Mouse (Mus musculus) lung, adult 2 months (tissue): ENCODE measurements around the gene Tsc22d1. TPM values are rescaled to one million over a fixed set of nuclear protein-coding genes. Genes with fewer than 3 reads are reported as not detected.

Experiments used
- DNase-seq: peaks from one replicate; pipeline ENCODE4 v3.0.0; 2022
- H3K4me1 ChIP-seq: fragments of 200-500 bp; 2 replicates; pipeline ENCODE4 v1.6.1; 2011; ENCODE audit warnings: low read length; ENCODE audit not compliant: control insufficient read depth, insufficient read depth
- H3K4me3 ChIP-seq: fragments of 200-500 bp; replicated peaks from 2 replicates; pipeline ENCODE3; 2011; ENCODE audit warnings: low read depth, mild to moderate bottlenecking, control low read depth, low read length; ENCODE audit errors: extremely low read depth
- CTCF ChIP-seq: fragments of 200-500 bp; IDR thresholded peaks from 2 replicates; pipeline ENCODE4 v1.5.1; 2011; ENCODE audit warnings: mild to moderate bottlenecking, low read length, control low read depth; ENCODE audit not compliant: insufficient read depth
- POLR2A ChIP-seq: fragments of 200-500 bp; IDR thresholded peaks from 2 replicates; pipeline ENCODE4 v1.6.1; 2011; ENCODE audit warnings: low read depth, mild to moderate bottlenecking, control low read depth, low read length, borderline replicate concordance; ENCODE audit errors: extremely low read depth
- WGBS: fragments of 180-500 bp; shearing (Covaris S2); methylation state at CpG from one replicate; pipeline ENCODE4 v1.1.7; 2018; 5-methylcytosine and 5-hydroxymethylcytosine counted together
- polyA plus RNA-seq: library from polyadenylated mRNA; depleted of rRNA; stranded (reverse); fragments of >200 nt; gene quantifications from 2 replicates; pipeline ENCODE4 v1.2.3, GENCODE M21; 2012

Tsc22d1 gene
- polyA plus RNA-seq, 1 experiment: 163 TPM

GRCm38 (mm10) chr14:76432369-76432768, 17.6 kb downstream of the Tsc22d1 start:
- no peaks in the 10 kb centered on the region for H3K4me1 ChIP-seq
- no peak for TF ChIP-seq CTCF
- TF ChIP-seq POLR2A: no peak
- 86% methylated on average over 7 of the region's 7 CpGs for WGBS
- H3K4me3 ChIP-seq: no peak overlapping the region
- no peak for DNase-seq

- 94% methylated on average over 8 of the region's 8 CpGs for WGBS
- no peaks in the 10 kb centered on the region for H3K4me1 ChIP-seq
- no peak for DNase-seq
- no peak overlapping the region for H3K4me3 ChIP-seq
- TF ChIP-seq POLR2A: no peak
- no peak for TF ChIP-seq CTCF
These were observed 18.1 kb downstream of the Tsc22d1 start for GRCm38 (mm10) chr14:76432816-76433215.

- DNase-seq: no peak
- no peak overlapping the region for H3K4me3 ChIP-seq
- H3K4me1 ChIP-seq: no peaks in the 10 kb centered on the region; the same call in 1 of the 2 replicates
- TF ChIP-seq CTCF (no peak), POLR2A (no peak)
- 45% methylated on average over 10 of the region's 10 CpGs for WGBS
These were observed 27.4 kb downstream of the Tsc22d1 start for GRCm38 (mm10) chr14:76442160-76442559.

- H3K4me3 ChIP-seq: peak overlapping the region; percentile 50
- no peak for TF ChIP-seq POLR2A
- no peak for TF ChIP-seq CTCF
- 16% methylated on average over 4 of the region's 4 CpGs for WGBS
- peak; percentile 27 for DNase-seq
- H3K4me1 ChIP-seq: peaks cover 3% of the 10 kb centered on the region; the same call in 1 of the 2 replicates
These were observed 34.2 kb downstream of the Tsc22d1 start for GRCm38 (mm10) chr14:76448987-76449386.

GRCm38 (mm10) chr14:76451011-76451410, 36.2 kb downstream of the Tsc22d1 start:
- no peak for DNase-seq
- Histone ChIP-seq H3K4me3 (no peak overlapping the region), H3K4me1 (peaks cover 3% of the 10 kb centered on the region; the same call in 1 of the 2 replicates)
- TF ChIP-seq POLR2A: no peak
- no peak for TF ChIP-seq CTCF
- 63% methylated on average over 6 of the region's 6 CpGs for WGBS

- 73% methylated on average over 17 of the region's 17 CpGs for WGBS
- DNase-seq: no peak
- TF ChIP-seq CTCF: no peak
- TF ChIP-seq POLR2A: no peak
- no peak overlapping the region for H3K4me3 ChIP-seq
- H3K4me1 ChIP-seq: peaks cover 3% of the 10 kb centered on the region; the same call in 1 of the 2 replicates
These were observed 38.1 kb downstream of the Tsc22d1 start for GRCm38 (mm10) chr14:76452751-76453360.

- WGBS: 38% methylated on average over 5 of the region's 5 CpGs
- no peak overlapping the region for H3K4me3 ChIP-seq
- DNase-seq: no peak
- TF ChIP-seq CTCF: no peak
- TF ChIP-seq POLR2A: no peak
- no peaks in the 10 kb centered on the region for H3K4me1 ChIP-seq
These were observed 39.9 kb downstream of the Tsc22d1 start for GRCm38 (mm10) chr14:76454673-76455072.

GRCm38 (mm10) chr14:76455159-76455558, 40.4 kb downstream of the Tsc22d1 start:
- DNase-seq: no peak
- no peak for TF ChIP-seq POLR2A
- no peak for TF ChIP-seq CTCF
- 69% methylated on average over 7 of the region's 7 CpGs for WGBS
- H3K4me3 ChIP-seq: no peak overlapping the region
- no peaks in the 10 kb centered on the region for H3K4me1 ChIP-seq

- no peak for DNase-seq
- TF ChIP-seq POLR2A (no peak), CTCF (no peak)
- Histone ChIP-seq H3K4me3 (no peak overlapping the region), H3K4me1 (no peaks in the 10 kb centered on the region)
- WGBS: 87% methylated on average over 3 of the region's 3 CpGs
These were observed 42.9 kb downstream of the Tsc22d1 start for GRCm38 (mm10) chr14:76457696-76458095.

- no peak for DNase-seq
- TF ChIP-seq CTCF (no peak), POLR2A (no peak)
- 69% methylated on average over 7 of the region's 7 CpGs for WGBS
- peak overlapping the region; percentile 19 for H3K4me3 ChIP-seq
- H3K4me1 ChIP-seq: no peaks in the 10 kb centered on the region
These were observed 45.4 kb downstream of the Tsc22d1 start for GRCm38 (mm10) chr14:76460181-76460580.
